Mouse (Mus musculus) heart, adult 2 months (tissue): ENCODE data around the gene Tlnrd1. TPM values are rescaled to one million over a fixed set of nuclear protein-coding genes. Genes with fewer than 3 reads are reported as not detected.
A peak's percentile ranks its signal among the peaks of the same experiment; 100 is the strongest.

Experiments
- DNase-seq, 2 experiments: peaks; one replicate each; pipeline ENCODE4 v3.0.0; 2021
- H3K27ac ChIP-seq: fragments of 200-600 bp; 2 replicates; pipeline ENCODE4 v1.8.1; 2022
- H3K27me3 ChIP-seq: fragments of 200-500 bp; 2 replicates; pipeline ENCODE4 v1.6.1; 2012; ENCODE audit warnings: mild to moderate bottlenecking, low read length, inconsistent platforms, mixed read lengths; ENCODE audit not compliant: control insufficient read depth, insufficient read depth
- H3K36me3 ChIP-seq: fragments of 200-500 bp; 2 replicates; pipeline ENCODE4 v1.6.1; 2012; ENCODE audit warnings: low read length, inconsistent platforms; ENCODE audit not compliant: control insufficient read depth, insufficient read depth
- H3K4me1 ChIP-seq: fragments of 200-500 bp; 2 replicates; pipeline ENCODE4 v1.6.1; 2011; ENCODE audit warnings: low read length; ENCODE audit not compliant: control insufficient read depth, insufficient read depth
- H3K4me3 ChIP-seq: fragments of 200-600 bp; 2 replicates; pipeline ENCODE4 v1.8.1; 2022
- H3K79me2 ChIP-seq: fragments of 200-500 bp; replicated peaks from 2 replicates; pipeline ENCODE4 v1.6.1; 2012; ENCODE audit warnings: mild to moderate bottlenecking, inconsistent platforms, low read length, moderate library complexity, mixed read lengths; ENCODE audit not compliant: control insufficient read depth, insufficient read depth
- H3K9ac ChIP-seq: fragments of 200-500 bp; 2 replicates; pipeline ENCODE4 v1.6.1; 2012; ENCODE audit warnings: low read depth, mild to moderate bottlenecking, control low read depth, inconsistent platforms, low read length, mixed read lengths
- CTCF ChIP-seq: fragments of 200-600 bp; IDR thresholded peaks from 2 replicates; pipeline ENCODE4 v1.8.1; 2022; ENCODE audit warnings: antibody characterized with exemption, mild to moderate bottlenecking, moderate library complexity
- EP300 ChIP-seq: fragments of 200-500 bp; IDR thresholded peaks from 2 replicates; pipeline ENCODE4 v1.6.1; 2011; ENCODE audit warnings: low read depth, low read length, control low read depth; ENCODE audit not compliant: insufficient read depth
- POLR2A ChIP-seq: fragments of 200-500 bp; IDR thresholded peaks from 2 replicates; pipeline ENCODE4 v1.6.1; 2011; ENCODE audit warnings: mild to moderate bottlenecking, low read depth, low read length, control low read depth; ENCODE audit not compliant: insufficient read depth
- WGBS: fragments of 180-500 bp; shearing (Covaris S2); methylation state at CpG from one replicate; pipeline ENCODE4 v1.1.7; 2018; 5-methylcytosine and 5-hydroxymethylcytosine counted together
- intact Hi-C: fragments of 180-260 bp; cut with DNase I; formaldehyde crosslinking; loops from one replicate; pipeline ENCODE4 v1.15.1; 2025
- polyA plus RNA-seq: library from polyadenylated mRNA; depleted of rRNA; stranded (reverse); fragments of >200 nt; gene quantifications from 2 replicates; pipeline ENCODE4 v1.2.3, GENCODE M21; 2012
- total RNA-seq, 2 experiments: library from RNA; stranded (reverse); gene quantifications; 2 replicates each; pipeline ENCODE4 v1.2.3; 2021

Tlnrd1 gene
- total and polyA plus RNA-seq, 3 experiments: 6.5 to 8.7 (median 7.2) TPM

DNA sequence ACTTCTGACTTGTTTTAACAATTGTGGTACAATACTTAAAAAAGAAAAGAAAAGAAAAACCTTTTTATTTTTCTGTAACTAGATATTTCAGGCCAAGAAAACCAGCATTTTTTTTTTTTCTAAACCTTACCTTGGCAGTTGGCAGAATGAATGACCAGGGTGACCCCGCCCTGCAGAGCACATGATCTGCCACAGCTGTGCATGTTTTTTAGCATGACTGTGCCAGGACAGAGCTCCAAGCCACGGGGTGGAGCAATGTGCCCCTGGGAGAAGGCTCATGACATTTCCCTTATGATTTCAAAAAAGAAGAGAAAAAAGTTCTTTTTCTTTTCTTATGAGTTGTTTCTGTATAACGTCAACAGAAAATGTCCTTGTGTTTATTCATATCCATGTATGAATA lies 5.3 kb upstream of the Tlnrd1 start:
- peaks cover 2% of the 10 kb centered on the region; the same call in 1 of the 2 replicates for H3K4me1 ChIP-seq
- H3K4me3 ChIP-seq: no peak overlapping the region
- peaks cover 2% of the 10 kb centered on the region; the same call in 1 of the 2 replicates for H3K36me3 ChIP-seq
- intact Hi-C loops: loop anchor here (5.0 kb wide), 1 partner anchor 322 kb away; no protein-coding TSS in a partner anchor
- peak; percentile 64 to 74 for DNase-seq
- no peak overlapping the region for H3K9ac ChIP-seq
- H3K27ac ChIP-seq: peak overlapping the region; percentile 53
- no peaks in the 10 kb centered on the region for H3K27me3 ChIP-seq
- TF ChIP-seq EP300 (no peak), POLR2A (no peak), CTCF (no peak)
- no peaks in the 10 kb centered on the region for H3K79me2 ChIP-seq
- 34% methylated on average over 3 of the region's 3 CpGs for WGBS

DNA sequence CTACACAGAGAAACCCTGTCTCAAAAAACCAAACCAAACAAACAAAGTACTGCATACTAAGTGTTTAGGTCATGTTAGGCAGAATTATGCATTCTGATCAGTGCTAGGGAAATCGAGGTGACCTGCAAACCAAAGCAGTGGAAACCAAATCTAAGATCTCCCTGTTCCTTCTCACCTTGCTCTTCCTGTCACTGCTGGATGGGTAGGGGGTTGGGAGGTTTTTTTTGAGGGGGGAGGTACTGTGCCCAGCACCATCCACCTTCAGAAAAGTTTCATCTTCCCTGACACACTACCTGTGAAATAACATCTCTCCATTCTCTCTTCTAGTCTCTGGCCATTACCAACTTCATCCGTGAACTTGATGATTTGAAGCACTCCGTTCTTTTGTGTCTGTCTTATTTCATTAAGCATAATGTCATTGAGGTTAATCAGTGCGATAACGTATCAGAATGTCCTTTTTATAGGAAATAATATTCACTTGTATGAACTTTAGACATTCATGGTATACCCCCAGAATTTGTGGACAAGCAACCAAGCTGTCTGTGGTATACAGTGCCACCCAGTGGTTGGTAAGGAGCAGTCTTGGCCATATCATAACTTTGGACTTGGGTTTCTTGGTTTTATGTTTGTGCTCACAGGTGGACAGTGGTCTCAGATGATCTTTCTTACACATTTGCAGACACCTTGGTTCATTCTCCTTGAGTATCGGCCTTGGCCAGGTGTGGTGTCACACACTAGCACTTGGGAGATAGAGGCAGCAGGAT lies 2.4 kb upstream of the Tlnrd1 start:
- no peak overlapping the region for H3K27ac ChIP-seq
- no peak overlapping the region for H3K4me3 ChIP-seq
- no peak for DNase-seq
- no peaks in the 10 kb centered on the region for H3K27me3 ChIP-seq
- intact Hi-C loops: loop anchor here (2.0 to 5.0 kb wide), 3 partner anchors 84 to 319 kb away; no protein-coding TSS in a partner anchor
- H3K79me2 ChIP-seq: 0 out of 2 replicates have a peak, but pooled peaks cover 4% of the 10 kb centered on the region
- WGBS: 89% methylated on average over 6 of the region's 6 CpGs
- H3K9ac ChIP-seq: no peak overlapping the region
- H3K4me1 ChIP-seq: peaks cover 2% of the 10 kb centered on the region; the same call in 1 of the 2 replicates
- TF ChIP-seq CTCF (peak; percentile 79), EP300 (no peak)
- peaks cover 4% of the 10 kb centered on the region; the same call in 1 of the 2 replicates for H3K36me3 ChIP-seq

DNA sequence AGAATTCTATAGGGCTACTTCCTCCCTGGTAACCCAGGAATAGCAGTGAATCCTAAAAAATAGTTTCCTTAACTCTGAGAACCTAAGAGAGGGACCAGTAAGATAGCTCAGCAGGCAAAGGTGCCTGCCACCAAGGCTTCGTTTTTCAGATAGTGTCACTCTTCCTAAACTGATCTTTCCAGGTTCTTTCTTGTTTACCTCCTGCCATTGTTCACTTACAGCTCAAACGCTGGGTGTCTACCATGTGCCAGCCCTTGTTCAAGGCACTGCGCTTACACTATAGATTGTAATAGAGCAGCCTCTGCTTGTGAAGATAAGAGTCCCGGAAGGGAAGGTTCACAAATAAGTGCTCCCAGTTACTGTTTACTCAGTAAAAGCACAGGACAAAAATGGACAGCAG lies 1.7 kb upstream of the Tlnrd1 start:
- H3K27me3 ChIP-seq: no peaks in the 10 kb centered on the region
- TF ChIP-seq CTCF (no peak), EP300 (no peak), POLR2A (no peak)
- WGBS: 61% methylated on average over 4 of the region's 4 CpGs
- no peak overlapping the region for H3K27ac ChIP-seq
- intact Hi-C loops: loop anchor here (2.0 to 5.0 kb wide), 3 partner anchors 83 to 319 kb away; no protein-coding TSS in a partner anchor
- no peak overlapping the region for H3K4me3 ChIP-seq
- peaks cover 7% of the 10 kb centered on the region for H3K36me3 ChIP-seq
- no peak overlapping the region for H3K9ac ChIP-seq
- H3K79me2 ChIP-seq: 0 out of 2 replicates have a peak, but pooled peaks cover 4% of the 10 kb centered on the region
- DNase-seq: no peak
- peaks cover 2% of the 10 kb centered on the region; the same call in 1 of the 2 replicates for H3K4me1 ChIP-seq

DNA sequence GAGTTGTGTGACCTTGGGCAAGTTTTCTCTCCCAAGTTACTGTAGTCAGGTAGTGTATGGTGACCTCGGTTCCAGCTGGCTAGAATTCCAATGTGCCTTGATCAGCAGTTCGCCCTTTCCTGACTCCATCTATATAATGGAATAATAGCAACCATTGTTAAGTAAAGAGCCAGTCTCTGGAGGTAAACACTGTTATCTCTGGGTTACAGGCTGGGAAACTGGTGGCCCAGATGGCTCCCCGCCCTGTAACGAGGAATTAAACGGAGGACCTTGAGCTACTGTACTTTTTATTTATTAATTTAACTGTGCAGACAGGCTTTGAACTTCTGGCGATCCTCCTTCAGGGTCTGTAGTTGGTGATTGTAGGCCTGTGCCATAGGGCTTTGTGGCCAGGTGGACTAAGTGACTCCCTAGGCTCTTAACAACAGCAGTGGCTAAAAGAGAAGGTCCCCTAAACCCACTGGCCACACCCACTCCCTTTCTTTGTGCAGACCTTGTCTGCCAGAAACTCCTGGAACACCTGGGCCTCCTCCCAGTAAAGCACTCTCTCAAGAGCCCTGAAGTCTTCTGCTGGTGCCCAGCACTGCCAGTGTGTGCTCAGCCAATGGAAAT lies 922 bp upstream of the Tlnrd1 start:
- Histone ChIP-seq H3K79me2 (0 out of 2 replicates have a peak, but pooled peaks cover 4% of the 10 kb centered on the region), H3K4me1 (peaks cover 3% of the 10 kb centered on the region; the same call in 1 of the 2 replicates), H3K36me3 (peaks cover 13% of the 10 kb centered on the region), H3K27me3 (no peaks in the 10 kb centered on the region), H3K4me3 (peak overlapping the region; percentile 91), H3K9ac (peak overlapping the region; percentile 86; the same call in 1 of the 2 replicates), H3K27ac (peak overlapping the region; percentile 92)
- DNase-seq: peak in 1 of 2 experiments; percentile 14
- intact Hi-C loops: loop anchor here (5.0 kb wide), 4 partner anchors 43 to 318 kb away; partner anchors contain the start of gene Stard5
- TF ChIP-seq EP300: 0 out of 2 replicates have a peak, but pooled peaks have one; percentile 16
- TF ChIP-seq POLR2A: no peak
- WGBS: 34% methylated on average over 6 of the region's 6 CpGs

DNA sequence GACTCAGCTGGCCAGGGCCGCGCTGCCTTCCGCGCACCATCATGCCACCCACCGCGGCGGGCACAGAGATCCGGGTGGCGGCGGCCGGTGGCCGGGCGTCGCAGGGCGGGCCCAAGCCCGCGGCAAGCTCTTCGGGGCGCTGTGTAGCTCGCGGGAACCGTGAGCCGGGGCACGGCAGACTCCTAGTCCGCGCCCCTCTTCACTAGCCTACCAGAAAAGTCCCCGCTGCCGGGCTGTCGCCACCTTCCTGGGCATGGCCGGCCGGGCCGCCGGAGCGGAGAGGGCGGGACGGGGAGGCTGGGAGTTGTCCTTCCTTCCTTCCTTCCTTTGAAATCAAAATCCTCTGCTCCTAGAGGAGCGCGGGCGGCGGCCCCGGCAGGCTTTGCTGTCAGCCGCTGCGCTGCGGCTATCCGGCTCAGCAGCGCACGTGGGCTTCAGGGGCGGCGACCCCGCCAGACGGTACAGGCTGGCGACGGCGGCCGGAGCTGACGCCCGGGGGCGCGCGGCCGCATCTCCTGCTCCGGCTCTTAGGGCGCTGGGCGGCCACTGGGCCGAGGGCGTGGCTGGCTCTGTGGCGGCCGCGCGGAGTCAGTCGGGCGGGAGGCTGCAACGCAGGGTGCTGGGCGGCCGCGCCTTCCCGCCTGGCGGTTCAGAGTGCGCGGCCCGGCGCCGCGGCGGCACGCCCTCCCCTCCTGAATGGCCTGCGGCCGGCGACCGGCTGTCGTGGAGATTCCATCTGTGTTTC lies 657 bp downstream of the Tlnrd1 start:
- Histone ChIP-seq H3K79me2 (0 out of 2 replicates have a peak, but pooled peaks cover 4% of the 10 kb centered on the region), H3K27me3 (no peaks in the 10 kb centered on the region), H3K4me1 (peaks cover 6% of the 10 kb centered on the region), H3K36me3 (peaks cover 27% of the 10 kb centered on the region), H3K27ac (peak overlapping the region; percentile 92), H3K4me3 (peak overlapping the region; percentile 91), H3K9ac (peak overlapping the region; percentile 86)
- under 1% methylated on average over 88 of the region's 91 CpGs for WGBS
- intact Hi-C loops: loop anchor here (1.0 to 5.0 kb wide), 5 partner anchors 41 to 251 kb away; partner anchors contain the start of gene Stard5
- TF ChIP-seq CTCF: no peak
- 0 out of 2 replicates have a peak, but pooled peaks have one; percentile 36 for TF ChIP-seq EP300
- 0 out of 2 replicates have a peak, but pooled peaks have one; percentile 38 for TF ChIP-seq POLR2A
- peak; percentile 85 to 89 for DNase-seq
